Mouse (Mus musculus): ENCODE measurements around the gene Gpr55. TPM values are rescaled to one million over a fixed set of nuclear protein-coding genes. Genes with fewer than 3 reads are reported as not detected.

Gpr55 gene
- polyA plus RNA-seq, 1 experiment from 2014 or later: not detected

DNA sequence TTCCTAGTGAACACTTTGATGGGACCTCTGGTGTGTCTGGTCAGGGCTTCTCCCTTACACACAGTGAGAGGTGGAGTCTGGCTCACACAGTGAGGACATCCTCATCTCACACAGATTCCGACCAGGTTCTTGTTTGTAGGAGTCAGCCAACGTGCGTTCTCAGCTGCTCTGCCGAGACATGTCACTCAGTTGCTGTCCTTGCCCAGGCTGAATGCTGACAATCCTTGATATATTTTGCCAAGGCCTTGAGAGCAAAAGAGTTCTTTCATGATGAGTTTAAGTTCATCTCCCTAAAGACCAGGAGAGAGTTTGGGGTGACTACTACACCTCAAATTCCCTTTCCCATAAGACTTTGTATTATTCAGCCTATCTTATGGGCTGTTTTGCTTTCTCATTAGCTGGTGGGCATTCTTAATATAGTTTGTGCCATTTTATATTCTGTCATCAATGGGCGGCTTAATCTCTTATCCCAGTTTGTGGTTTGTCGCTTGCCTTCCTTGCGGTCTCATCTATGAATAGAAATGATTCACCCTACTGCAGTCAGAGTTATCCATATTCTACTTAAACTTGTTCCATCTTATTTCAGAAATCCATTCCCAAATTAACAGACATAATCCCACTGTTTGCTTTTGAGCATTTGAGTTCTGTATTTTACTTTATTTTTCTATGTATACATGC, 47.6 kb downstream of the Gpr55 start:
- Histone ChIP-seq H3K4me2 (replicated peaks; ENCODE audit: low read depth, low read length) (no peak overlapping the region), H3K36me3 (ENCODE audit: control insufficient read depth, insufficient read depth, low read length) (peaks cover 8% of the 10 kb centered on the region), H3K9me3 (ENCODE audit: control insufficient read depth, low read length) (no peaks in the 10 kb centered on the region), H3K27ac (ENCODE audit: low read depth, low read length) (no peak overlapping the region), H3K4me3 (ENCODE audit: low read length) (no peak overlapping the region), H3K9ac (ENCODE audit: low read depth, low read length) (no peak overlapping the region), H3K4me1 (ENCODE audit: control insufficient read depth, insufficient read depth, low read length) (no peaks in the 10 kb centered on the region), H3K27me3 (ENCODE audit: control insufficient read depth, insufficient read depth, low read length) (no peaks in the 10 kb centered on the region)
- WGBS: 89% methylated on average over 7 of the region's 7 CpGs
- no peak for ATAC-seq (ENCODE audit: low FRiP score, low TSS enrichment)

DNA sequence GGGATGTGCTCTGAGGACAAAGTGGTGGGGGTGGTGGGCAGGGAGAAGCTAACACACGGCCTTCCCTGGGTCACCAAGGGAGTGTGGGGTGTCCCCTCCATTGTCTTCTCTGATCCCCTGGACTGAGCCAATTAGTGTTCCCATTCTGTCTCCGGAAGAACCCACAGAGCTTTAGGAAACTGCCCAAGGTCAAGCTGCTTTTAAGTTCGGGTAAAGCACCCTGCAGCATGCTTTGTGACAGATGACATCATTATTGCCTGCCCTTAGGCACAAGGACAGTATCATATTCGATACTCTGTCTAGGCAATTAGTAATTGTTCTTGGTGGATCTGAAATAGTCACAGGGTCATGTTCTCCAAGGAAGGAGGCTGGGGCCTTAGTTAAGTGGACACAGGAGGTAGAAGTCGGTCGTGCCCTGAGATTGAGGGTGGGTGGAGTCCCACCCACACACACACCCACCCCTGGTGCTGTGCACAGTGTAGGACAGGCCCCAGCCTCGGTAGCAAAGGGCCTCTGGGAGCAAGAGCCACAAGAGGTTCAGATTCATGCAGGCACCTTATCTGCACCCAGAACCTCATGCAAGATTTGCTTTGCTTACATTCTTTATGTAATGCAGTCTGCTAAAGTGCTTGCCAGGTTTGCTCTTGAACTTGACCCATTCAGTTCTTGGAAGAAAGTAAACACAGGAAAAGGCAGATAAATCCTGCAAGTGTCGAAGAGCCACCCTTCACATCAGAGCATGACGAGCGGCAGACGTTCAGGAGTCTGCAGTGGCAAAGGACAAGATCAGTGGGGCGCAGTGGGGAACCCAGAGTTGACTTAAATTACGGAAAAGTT, 51.8 kb downstream of the Gpr55 start:
- Histone ChIP-seq H3K4me3 (ENCODE audit: low read length) (no peak overlapping the region), H3K4me1 (ENCODE audit: control insufficient read depth, insufficient read depth, low read length) (no peaks in the 10 kb centered on the region), H3K36me3 (ENCODE audit: control insufficient read depth, insufficient read depth, low read length) (peaks cover 49% of the 10 kb centered on the region), H3K4me2 (replicated peaks; ENCODE audit: low read depth, low read length) (no peak overlapping the region), H3K27me3 (ENCODE audit: control insufficient read depth, insufficient read depth, low read length) (no peaks in the 10 kb centered on the region), H3K9me3 (ENCODE audit: control insufficient read depth, low read length) (no peaks in the 10 kb centered on the region), H3K27ac (ENCODE audit: low read depth, low read length) (no peak overlapping the region), H3K9ac (ENCODE audit: low read depth, low read length) (no peak overlapping the region)
- no peak for ATAC-seq (ENCODE audit: low FRiP score, low TSS enrichment)
- WGBS: 43% methylated on average over 13 of the region's 13 CpGs

DNA sequence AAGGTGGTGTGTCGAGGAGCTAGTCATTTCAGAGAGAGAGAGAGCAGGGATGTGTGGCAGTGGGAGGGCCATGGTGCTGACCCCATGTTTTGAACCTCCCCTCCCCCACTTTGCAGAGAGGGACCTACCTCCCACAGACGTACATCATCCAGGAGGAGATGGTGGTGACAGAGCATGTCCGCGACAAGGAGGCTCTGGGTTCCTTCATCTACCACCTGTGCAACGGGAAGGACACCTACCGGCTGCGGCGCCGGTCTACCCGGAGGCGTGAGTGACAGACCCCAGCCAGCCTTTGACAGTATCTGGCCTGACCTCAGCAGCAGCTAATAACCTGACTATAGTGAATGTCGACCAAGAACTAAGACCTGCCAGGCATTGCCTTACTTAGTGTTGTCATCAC, 53.9 kb downstream of the Gpr55 start:
- peaks cover 4% of the 10 kb centered on the region for H3K4me1 ChIP-seq (ENCODE audit: control insufficient read depth, insufficient read depth, low read length)
- peaks cover 59% of the 10 kb centered on the region for H3K36me3 ChIP-seq (ENCODE audit: control insufficient read depth, insufficient read depth, low read length)
- no peak overlapping the region for H3K4me3 ChIP-seq (ENCODE audit: low read length)
- no peaks in the 10 kb centered on the region for H3K9me3 ChIP-seq (ENCODE audit: control insufficient read depth, low read length)
- WGBS: 75% methylated on average over 12 of the region's 12 CpGs
- no peak overlapping the region for H3K4me2 ChIP-seq (replicated peaks; ENCODE audit: low read depth, low read length)
- no peak overlapping the region for H3K9ac ChIP-seq (ENCODE audit: low read depth, low read length)
- H3K27me3 ChIP-seq (ENCODE audit: control insufficient read depth, insufficient read depth, low read length): no peaks in the 10 kb centered on the region
- H3K27ac ChIP-seq (ENCODE audit: low read depth, low read length): no peak overlapping the region
- ATAC-seq (ENCODE audit: low FRiP score, low TSS enrichment): no peak

DNA sequence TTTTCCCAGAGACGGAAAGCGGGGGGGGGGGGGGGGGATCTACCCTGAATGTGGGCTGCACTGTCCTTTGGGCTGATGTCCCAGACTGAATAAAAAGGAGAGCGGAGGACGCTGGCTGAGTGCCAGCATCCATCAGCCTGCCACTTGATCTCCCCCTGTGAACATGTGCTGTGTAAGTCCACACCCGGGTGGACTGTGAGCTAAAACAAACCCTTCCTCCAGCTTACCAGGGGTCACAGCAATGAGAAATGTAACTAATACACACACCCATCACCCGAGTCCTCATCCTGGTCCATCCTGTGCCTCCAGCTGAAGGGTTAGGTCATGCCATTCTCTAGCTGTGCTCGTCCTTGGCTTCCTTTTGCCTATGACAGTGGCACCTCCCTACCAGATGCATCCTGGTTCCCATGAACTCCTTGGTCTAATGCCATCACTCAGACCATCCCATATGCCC, 58.7 kb downstream of the Gpr55 start:
- Histone ChIP-seq H3K9me3 (ENCODE audit: control insufficient read depth, low read length) (no peaks in the 10 kb centered on the region), H3K36me3 (ENCODE audit: control insufficient read depth, insufficient read depth, low read length) (peaks cover 41% of the 10 kb centered on the region)

DNA sequence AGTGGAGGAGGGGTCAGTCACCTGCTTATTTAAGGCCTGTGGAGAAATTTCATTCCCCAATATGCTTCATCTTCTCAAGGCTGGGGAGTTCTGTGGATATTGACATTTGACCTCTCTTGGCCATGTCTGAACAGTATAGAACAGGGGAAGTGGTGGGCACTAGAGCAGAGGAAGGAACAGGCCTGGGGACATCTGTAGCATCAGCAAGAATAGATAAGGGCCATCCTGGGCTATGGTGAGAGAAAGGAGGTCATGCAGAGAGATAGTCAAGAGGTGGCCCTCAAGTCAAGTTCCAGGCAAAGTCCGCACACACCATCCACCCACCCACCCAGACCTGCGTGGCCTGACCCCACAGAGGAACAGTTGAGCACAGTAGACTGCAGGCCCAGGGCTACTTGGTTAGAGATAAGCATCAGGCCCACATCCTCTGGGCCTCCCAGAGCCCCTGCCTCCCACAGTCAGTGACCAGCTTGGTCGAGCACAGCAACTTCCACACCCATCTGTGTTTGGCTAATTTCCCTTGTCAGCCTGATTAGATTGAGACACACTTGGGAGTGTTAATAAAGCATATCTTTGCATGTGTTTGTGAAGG, 59.2 kb downstream of the Gpr55 start:
- H3K4me3 ChIP-seq (ENCODE audit: low read length): no peak overlapping the region
- H3K27me3 ChIP-seq (ENCODE audit: control insufficient read depth, insufficient read depth, low read length): no peaks in the 10 kb centered on the region
- H3K9ac ChIP-seq (ENCODE audit: low read depth, low read length): no peak overlapping the region
- H3K36me3 ChIP-seq (ENCODE audit: control insufficient read depth, insufficient read depth, low read length): peaks cover 36% of the 10 kb centered on the region
- H3K27ac ChIP-seq (ENCODE audit: low read depth, low read length): peak overlapping the region; percentile 55; the same call in 1 of the 2 replicates
- ATAC-seq (ENCODE audit: low FRiP score, low TSS enrichment): peak; percentile 22; the same call in 1 of the 2 replicates
- no peaks in the 10 kb centered on the region for H3K9me3 ChIP-seq (ENCODE audit: control insufficient read depth, low read length)
- H3K4me2 ChIP-seq (replicated peaks; ENCODE audit: low read depth, low read length): no peak overlapping the region
- H3K4me1 ChIP-seq (ENCODE audit: control insufficient read depth, insufficient read depth, low read length): peaks cover 57% of the 10 kb centered on the region
- 37% methylated on average over 3 of the region's 3 CpGs for WGBS

More for the DNA sequence above, 58.7 kb downstream of the Gpr55 start:
- no peak overlapping the region; the same call in 1 of the 2 replicates for H3K27ac ChIP-seq (ENCODE audit: low read depth, low read length)
- no peak overlapping the region for H3K4me2 ChIP-seq (replicated peaks; ENCODE audit: low read depth, low read length)
- H3K27me3 ChIP-seq (ENCODE audit: control insufficient read depth, insufficient read depth, low read length): no peaks in the 10 kb centered on the region
- ATAC-seq (ENCODE audit: low FRiP score, low TSS enrichment): peak; percentile 67
- H3K4me1 ChIP-seq (ENCODE audit: control insufficient read depth, insufficient read depth, low read length): peaks cover 52% of the 10 kb centered on the region
- no peak overlapping the region for H3K4me3 ChIP-seq (ENCODE audit: low read length)
- no peak overlapping the region for H3K9ac ChIP-seq (ENCODE audit: low read depth, low read length)
- 21% methylated on average over 7 of the region's 7 CpGs for WGBS

DNA sequence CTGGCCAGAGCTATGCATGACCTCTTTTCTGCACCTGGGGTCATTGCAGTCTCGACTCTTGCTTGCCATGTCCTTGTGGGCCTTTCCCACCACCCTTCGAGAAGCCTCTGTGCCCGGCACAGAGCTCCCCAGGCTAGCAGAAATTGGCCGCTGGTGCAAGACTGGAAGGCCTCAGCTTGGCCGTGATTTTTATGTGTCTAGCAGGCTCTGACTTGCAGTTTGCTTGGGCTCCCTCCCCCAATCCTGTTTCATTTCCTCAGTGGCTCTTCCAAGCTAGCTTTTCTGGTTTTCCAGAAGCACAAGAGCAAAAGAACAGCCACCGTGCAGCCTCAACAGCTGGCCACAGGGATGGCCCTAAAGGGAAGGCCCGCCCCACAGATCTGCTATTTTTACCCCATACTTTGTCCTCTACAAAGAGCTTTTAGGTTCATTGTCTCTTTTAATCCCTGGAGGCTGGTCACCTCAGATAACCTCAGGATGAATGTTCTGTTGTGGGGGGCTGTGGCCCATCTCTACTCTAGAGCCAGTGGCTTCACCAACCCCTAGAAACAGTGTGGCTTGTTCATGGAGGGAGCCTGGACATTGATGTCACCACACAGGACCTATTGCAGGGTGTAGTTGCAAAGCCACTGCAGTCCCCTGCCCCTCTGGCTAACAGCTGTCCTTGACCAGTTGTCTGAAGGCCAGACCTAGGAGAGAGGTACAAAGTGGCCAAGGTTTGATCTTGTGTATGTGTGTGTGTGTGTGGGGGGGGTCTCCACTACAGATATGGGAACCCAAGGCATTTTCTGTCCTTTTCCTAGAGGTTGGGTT, 60.1 kb downstream of the Gpr55 start:
- ATAC-seq (ENCODE audit: low FRiP score, low TSS enrichment): no peak
- no peak overlapping the region for H3K4me3 ChIP-seq (ENCODE audit: low read length)
- peaks cover 66% of the 10 kb centered on the region for H3K4me1 ChIP-seq (ENCODE audit: control insufficient read depth, insufficient read depth, low read length)
- H3K27me3 ChIP-seq (ENCODE audit: control insufficient read depth, insufficient read depth, low read length): no peaks in the 10 kb centered on the region
- WGBS: 46% methylated on average over 7 of the region's 7 CpGs
- H3K9me3 ChIP-seq (ENCODE audit: control insufficient read depth, low read length): no peaks in the 10 kb centered on the region
- H3K36me3 ChIP-seq (ENCODE audit: control insufficient read depth, insufficient read depth, low read length): peaks cover 27% of the 10 kb centered on the region
- H3K27ac ChIP-seq (ENCODE audit: low read depth, low read length): peak overlapping the region; percentile 32; the same call in 1 of the 2 replicates
- no peak overlapping the region for H3K9ac ChIP-seq (ENCODE audit: low read depth, low read length)
- H3K4me2 ChIP-seq (replicated peaks; ENCODE audit: low read depth, low read length): no peak overlapping the region

DNA sequence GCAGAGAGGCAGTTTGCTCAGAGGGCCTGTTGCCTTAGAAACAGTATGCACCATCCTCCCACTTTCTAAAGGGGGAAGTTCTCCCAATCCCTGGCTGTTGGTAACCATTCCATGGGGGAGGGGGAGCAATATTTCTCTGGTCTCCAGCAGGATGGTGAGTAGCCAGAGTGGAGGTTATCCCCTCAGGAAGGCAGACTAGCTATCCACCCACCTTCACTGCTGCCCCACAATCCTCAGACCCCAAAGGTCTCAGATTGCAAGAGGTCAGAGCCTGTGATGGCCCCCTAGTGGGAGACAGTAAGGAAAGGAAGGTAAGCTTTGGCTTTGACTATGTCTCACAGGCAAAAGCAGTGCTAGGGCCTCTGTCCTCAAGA, 61.4 kb downstream of the Gpr55 start:
- Histone ChIP-seq H3K9ac (ENCODE audit: low read depth, low read length) (peak overlapping the region; percentile 12; the same call in 1 of the 2 replicates), H3K4me1 (ENCODE audit: control insufficient read depth, insufficient read depth, low read length) (peaks cover 67% of the 10 kb centered on the region), H3K27ac (ENCODE audit: low read depth, low read length) (no peak overlapping the region), H3K36me3 (ENCODE audit: control insufficient read depth, insufficient read depth, low read length) (peaks cover 14% of the 10 kb centered on the region), H3K4me2 (replicated peaks; ENCODE audit: low read depth, low read length) (no peak overlapping the region), H3K27me3 (ENCODE audit: control insufficient read depth, insufficient read depth, low read length) (no peaks in the 10 kb centered on the region), H3K9me3 (ENCODE audit: control insufficient read depth, low read length) (no peaks in the 10 kb centered on the region), H3K4me3 (ENCODE audit: low read length) (no peak overlapping the region)
- no peak for ATAC-seq (ENCODE audit: low FRiP score, low TSS enrichment)

DNA sequence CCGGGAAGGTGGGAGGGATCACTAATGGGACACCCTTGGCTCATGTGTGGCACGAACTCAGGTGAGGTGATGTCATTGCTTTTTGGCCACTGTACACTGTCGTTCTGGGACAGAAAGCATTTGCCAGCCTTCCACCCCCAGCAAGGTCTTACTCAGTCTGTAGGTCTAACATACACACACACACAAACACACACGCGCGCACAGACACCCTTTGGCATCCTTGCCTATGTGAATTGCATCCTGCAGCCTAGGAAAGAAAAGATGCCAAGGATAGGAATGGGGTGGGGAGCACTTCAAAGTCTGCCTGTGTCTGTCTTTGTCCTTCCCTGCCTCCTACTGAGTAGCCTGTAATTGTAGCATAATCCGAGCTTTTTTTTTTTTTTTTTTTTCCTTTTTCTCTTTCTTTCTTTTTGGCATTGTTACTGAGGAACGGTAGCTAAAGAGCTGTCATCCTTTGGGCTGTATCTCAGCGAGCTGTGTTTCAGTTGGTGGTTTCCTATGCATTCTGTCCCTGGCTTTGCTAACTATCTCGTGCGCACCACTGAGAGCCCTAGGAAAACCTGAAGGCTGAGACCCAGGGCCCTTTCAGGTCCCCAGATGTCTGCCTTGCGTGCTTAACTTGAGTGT, 61.9 kb downstream of the Gpr55 start:
- peaks cover 67% of the 10 kb centered on the region for H3K4me1 ChIP-seq (ENCODE audit: control insufficient read depth, insufficient read depth, low read length)

More for the DNA sequence above, 61.9 kb downstream of the Gpr55 start:
- H3K4me3 ChIP-seq (ENCODE audit: low read length): no peak overlapping the region
- no peak for ATAC-seq (ENCODE audit: low FRiP score, low TSS enrichment)
- H3K27me3 ChIP-seq (ENCODE audit: control insufficient read depth, insufficient read depth, low read length): no peaks in the 10 kb centered on the region
- no peaks in the 10 kb centered on the region for H3K9me3 ChIP-seq (ENCODE audit: control insufficient read depth, low read length)
- peaks cover 9% of the 10 kb centered on the region for H3K36me3 ChIP-seq (ENCODE audit: control insufficient read depth, insufficient read depth, low read length)
- peak overlapping the region; percentile 12; the same call in 1 of the 2 replicates for H3K9ac ChIP-seq (ENCODE audit: low read depth, low read length)
- H3K4me2 ChIP-seq (replicated peaks; ENCODE audit: low read depth, low read length): no peak overlapping the region
- H3K27ac ChIP-seq (ENCODE audit: low read depth, low read length): peak overlapping the region; percentile 56; the same call in 1 of the 2 replicates
- WGBS: 37% methylated on average over 12 of the region's 12 CpGs
